Mouse (Mus musculus): Measurements from ENCODE around the gene Rps21.

DNA sequence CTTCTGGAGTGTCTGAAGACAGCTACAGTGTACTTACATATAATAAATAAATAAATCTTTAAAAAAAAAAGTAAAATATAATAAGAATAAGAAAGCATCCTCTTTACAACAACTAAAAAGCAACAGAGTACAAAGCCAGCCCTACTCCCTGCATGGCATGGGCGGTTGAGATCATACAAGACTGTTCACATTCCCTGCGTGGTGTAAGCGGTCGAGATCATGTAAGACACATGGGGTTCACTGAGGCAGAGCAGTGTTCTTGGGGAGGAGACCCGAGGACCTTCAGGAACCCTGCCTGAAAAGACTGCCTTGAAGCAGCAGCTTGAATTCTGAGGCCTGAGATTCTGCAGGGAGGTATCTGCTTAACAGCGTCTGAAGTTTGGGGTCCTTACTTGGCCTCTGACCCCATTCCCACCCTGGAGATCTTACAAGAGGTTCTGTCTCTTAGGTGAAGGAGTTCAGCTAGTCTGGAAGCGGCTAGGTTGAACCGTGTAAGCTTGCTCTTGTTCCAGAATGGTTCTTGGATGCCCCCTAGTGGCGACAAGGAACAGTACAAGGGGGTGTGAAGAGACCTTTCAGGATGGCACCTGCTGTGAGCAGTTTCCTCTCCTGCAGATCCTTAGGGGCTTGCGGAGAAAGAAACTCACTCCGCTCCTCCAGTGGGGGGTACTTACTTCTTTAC, 6.1 kb upstream of the Rps21 start:
- TF ChIP-seq CTCF (IDR thresholded peaks at IDR 0.05; ENCODE audit: insufficient read depth, low read depth, low read length): peak; percentile 44
- no peak for TF ChIP-seq POLR2A (IDR thresholded peaks at IDR 0.05; ENCODE audit: insufficient read depth, low read depth, low read length)
